Mouse (Mus musculus): ENCODE measurements around the gene Grin1. TPM values are rescaled to one million over a fixed set of nuclear protein-coding genes. Genes with fewer than 3 reads are reported as not detected.
A peak's percentile ranks its signal among the peaks of the same experiment; 100 is the strongest.

Gene Grin1
- polyA plus RNA-seq, 1 experiment from 2014 or later: 0.71 TPM

GRCm38 (mm10) chr2:25310180-25310579, 8.8 kb downstream of the Grin1 start:
- H3K27me3 ChIP-seq: peaks cover 97% of the 10 kb centered on the region
- 54% methylated on average over 10 of the region's 10 CpGs for WGBS
- H3K9me3 ChIP-seq (replicated peaks): no peaks in the 10 kb centered on the region
- no peaks in the 10 kb centered on the region for H3K36me3 ChIP-seq
- no peak overlapping the region for H3K27ac ChIP-seq
- H3K4me3 ChIP-seq (replicated peaks): no peak overlapping the region
- H3K4me2 ChIP-seq: no peak overlapping the region
- no peak for ATAC-seq (replicated peaks; ENCODE audit: low FRiP score)
- peaks cover 6% of the 10 kb centered on the region for H3K4me1 ChIP-seq
- no peak overlapping the region for H3K9ac ChIP-seq

DNA sequence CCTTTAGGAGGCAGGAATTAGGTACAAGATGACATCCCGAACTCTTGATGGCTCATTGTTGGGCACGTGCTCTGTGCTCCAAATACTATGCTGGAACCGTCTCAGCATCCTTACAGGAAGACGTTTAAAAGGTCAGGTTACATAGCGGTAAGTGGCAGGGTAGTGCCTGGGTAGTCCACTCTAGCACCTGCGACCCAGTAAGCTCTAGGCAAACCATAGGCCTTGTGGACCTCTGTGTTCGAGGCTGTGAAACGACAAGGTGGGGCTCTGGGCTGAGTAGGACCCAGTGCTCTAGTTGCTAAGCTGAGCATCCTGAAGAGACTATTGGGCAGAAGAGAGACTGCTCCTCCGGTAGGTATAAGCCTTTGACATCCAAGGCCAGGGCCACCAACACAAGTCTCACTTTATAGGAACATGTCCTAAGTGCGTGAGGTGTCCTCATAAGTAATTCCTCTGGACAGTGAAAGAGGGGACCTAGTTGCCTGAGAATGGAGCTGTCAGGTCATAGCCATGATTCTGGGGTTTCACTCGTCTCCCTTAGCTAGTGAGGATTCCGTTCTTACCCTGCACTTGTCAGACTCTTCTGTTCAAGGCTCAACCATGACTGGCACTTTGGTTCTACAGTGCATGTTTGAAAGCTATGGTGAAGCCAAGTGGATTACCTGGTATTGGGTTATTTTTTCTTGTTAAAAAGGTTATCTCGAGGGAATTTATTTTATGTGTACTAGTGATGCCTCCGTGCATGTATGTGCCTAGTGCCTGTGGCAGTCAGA, 13.2 kb downstream of the Grin1 start:
- ATAC-seq (replicated peaks; ENCODE audit: low FRiP score): no peak
- no peak overlapping the region for H3K27ac ChIP-seq
- WGBS: 48% methylated on average over 14 of the region's 14 CpGs
- H3K27me3 ChIP-seq: peaks cover 77% of the 10 kb centered on the region
- H3K36me3 ChIP-seq: no peaks in the 10 kb centered on the region
- H3K4me2 ChIP-seq: peak overlapping the region; percentile 69
- H3K9me3 ChIP-seq (replicated peaks): no peaks in the 10 kb centered on the region
- peaks cover 11% of the 10 kb centered on the region for H3K4me1 ChIP-seq
- peak overlapping the region; percentile 46 for H3K4me3 ChIP-seq (replicated peaks)
- H3K9ac ChIP-seq: no peak overlapping the region

GRCm38 (mm10) chr2:25304657-25305541, 14.1 kb downstream of the Grin1 start:
- peak overlapping the region; percentile 69 for H3K4me2 ChIP-seq
- peak overlapping the region; percentile 46 for H3K4me3 ChIP-seq (replicated peaks)
- peaks cover 68% of the 10 kb centered on the region for H3K27me3 ChIP-seq
- WGBS: 2% methylated on average over 44 of the region's 45 CpGs
- no peaks in the 10 kb centered on the region for H3K9me3 ChIP-seq (replicated peaks)
- H3K36me3 ChIP-seq: no peaks in the 10 kb centered on the region
- ATAC-seq (replicated peaks; ENCODE audit: low FRiP score): no peak; the same call in 1 of the 2 replicates
- H3K27ac ChIP-seq: no peak overlapping the region
- peaks cover 11% of the 10 kb centered on the region for H3K4me1 ChIP-seq
- H3K9ac ChIP-seq: no peak overlapping the region

- Histone ChIP-seq H3K4me1 (peaks cover 11% of the 10 kb centered on the region), H3K9me3 (replicated peaks) (no peaks in the 10 kb centered on the region), H3K9ac (no peak overlapping the region), H3K27me3 (peaks cover 61% of the 10 kb centered on the region), H3K4me2 (peak overlapping the region; percentile 69), H3K4me3 (replicated peaks) (peak overlapping the region; percentile 46), H3K27ac (no peak overlapping the region), H3K36me3 (no peaks in the 10 kb centered on the region)
- no peak for ATAC-seq (replicated peaks; ENCODE audit: low FRiP score)
- WGBS: 76% methylated on average over 7 of the region's 7 CpGs
Measured at GRCm38 (mm10) chr2:25303931-25304656, 14.9 kb downstream of the Grin1 start.

DNA sequence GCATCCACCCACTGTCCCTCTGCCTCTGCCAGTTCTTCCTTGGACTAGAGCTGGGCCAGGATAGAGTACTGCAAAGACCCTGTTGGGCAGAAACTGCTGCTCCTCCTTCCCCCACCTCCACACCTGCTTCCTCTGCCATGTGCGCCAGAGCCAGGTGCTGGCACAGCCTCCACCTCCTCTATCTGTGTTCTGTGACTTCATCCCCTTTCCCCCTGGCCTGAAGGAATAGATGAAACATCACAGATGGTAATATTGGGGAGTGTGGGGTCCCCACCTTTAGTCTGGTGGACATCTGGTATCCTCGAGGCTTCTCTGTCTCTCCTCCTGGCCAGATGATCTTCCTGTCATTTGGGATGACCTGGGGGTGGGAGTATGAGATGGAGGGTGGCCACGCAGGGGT, 15.5 kb downstream of the Grin1 start:
- Histone ChIP-seq H3K27ac (no peak overlapping the region), H3K4me1 (peaks cover 11% of the 10 kb centered on the region), H3K27me3 (peaks cover 54% of the 10 kb centered on the region), H3K9ac (no peak overlapping the region), H3K4me2 (no peak overlapping the region), H3K4me3 (replicated peaks) (no peak overlapping the region), H3K36me3 (no peaks in the 10 kb centered on the region), H3K9me3 (replicated peaks) (no peaks in the 10 kb centered on the region)
- whole genome bisulfite sequencing: 77% methylated on average over 3 of the region's 3 CpGs
- no peak for ATAC-seq (replicated peaks; ENCODE audit: low FRiP score)

GRCm38 (mm10) chr2:25298046-25298445, 20.9 kb downstream of the Grin1 start:
- H3K9ac ChIP-seq: no peak overlapping the region
- no peak overlapping the region for H3K27ac ChIP-seq
- peaks cover 45% of the 10 kb centered on the region for H3K27me3 ChIP-seq
- H3K4me1 ChIP-seq: no peaks in the 10 kb centered on the region
- no peak for ATAC-seq (replicated peaks; ENCODE audit: low FRiP score)
- H3K4me3 ChIP-seq (replicated peaks): no peak overlapping the region
- 79% methylated on average over 10 of the region's 10 CpGs for WGBS
- H3K4me2 ChIP-seq: no peak overlapping the region
- no peaks in the 10 kb centered on the region for H3K9me3 ChIP-seq (replicated peaks)
- no peaks in the 10 kb centered on the region for H3K36me3 ChIP-seq

DNA sequence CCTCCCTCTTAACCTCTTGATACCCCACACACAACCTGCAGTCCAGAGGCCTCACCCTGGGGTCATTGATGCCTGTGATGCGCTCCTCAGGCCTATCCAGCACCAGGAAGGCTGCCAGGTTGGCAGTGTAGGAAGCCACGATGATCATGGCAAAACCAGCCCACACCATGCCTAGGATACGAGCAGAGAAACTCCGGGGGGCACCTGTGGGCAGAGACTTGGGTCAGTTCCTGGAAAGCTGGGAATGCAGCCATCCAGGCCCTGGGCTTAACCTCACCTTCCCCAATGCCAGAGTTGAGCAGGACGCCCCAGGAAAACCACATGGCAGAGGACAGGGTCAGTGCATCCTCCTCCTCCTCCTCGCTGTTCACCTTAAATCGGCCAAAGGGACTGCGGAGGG, 21.9 kb downstream of the Grin1 start:
- no peaks in the 10 kb centered on the region for H3K9me3 ChIP-seq (replicated peaks)
- ATAC-seq (replicated peaks; ENCODE audit: low FRiP score): no peak
- H3K4me3 ChIP-seq (replicated peaks): no peak overlapping the region
- WGBS: 72% methylated on average over 8 of the region's 8 CpGs
- H3K4me2 ChIP-seq: no peak overlapping the region
- peaks cover 52% of the 10 kb centered on the region for H3K27me3 ChIP-seq
- no peak overlapping the region for H3K9ac ChIP-seq
- no peaks in the 10 kb centered on the region for H3K36me3 ChIP-seq
- H3K4me1 ChIP-seq: peaks cover 8% of the 10 kb centered on the region
- H3K27ac ChIP-seq: no peak overlapping the region

GRCm38 (mm10) chr2:25293706-25294105, 25.3 kb downstream of the Grin1 start:
- Histone ChIP-seq H3K4me3 (replicated peaks) (no peak overlapping the region), H3K9me3 (replicated peaks) (no peaks in the 10 kb centered on the region), H3K27me3 (peaks cover 83% of the 10 kb centered on the region), H3K9ac (no peak overlapping the region), H3K4me2 (no peak overlapping the region), H3K36me3 (no peaks in the 10 kb centered on the region), H3K27ac (no peak overlapping the region), H3K4me1 (peaks cover 30% of the 10 kb centered on the region)
- 71% methylated on average over 9 of the region's 9 CpGs for WGBS
- ATAC-seq (replicated peaks; ENCODE audit: low FRiP score): no peak

DNA sequence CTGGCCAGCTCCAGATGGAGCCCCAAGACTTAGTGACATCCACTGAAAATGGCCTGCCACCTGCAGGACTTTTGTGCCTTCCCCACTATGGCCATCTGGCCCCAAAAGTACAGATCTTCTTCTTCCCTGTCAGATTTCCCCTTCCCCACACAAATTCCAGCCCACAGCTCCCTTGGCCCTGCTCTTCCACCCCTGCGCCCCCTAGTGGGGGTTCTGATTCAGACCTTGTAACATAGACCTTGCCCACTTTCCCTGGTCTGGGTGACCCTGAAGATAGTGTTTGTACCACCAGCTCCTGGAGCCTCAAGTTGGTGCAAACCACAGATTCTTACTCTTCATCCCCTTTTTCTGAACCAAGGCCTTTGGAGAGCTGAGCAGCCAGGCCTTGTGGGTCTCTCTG, 26.1 kb downstream of the Grin1 start:
- Histone ChIP-seq H3K4me3 (replicated peaks) (no peak overlapping the region), H3K27ac (no peak overlapping the region), H3K4me2 (peak overlapping the region; percentile 61; the same call in 1 of the 2 replicates), H3K27me3 (peaks cover 91% of the 10 kb centered on the region), H3K9ac (0 out of 2 replicates have a peak overlapping the region, but pooled peaks have one; percentile 17), H3K36me3 (no peaks in the 10 kb centered on the region), H3K9me3 (replicated peaks) (no peaks in the 10 kb centered on the region), H3K4me1 (peaks cover 30% of the 10 kb centered on the region)
- WGBS: 5% methylated on average over 1 of the region's 1 CpGs
- no peak for ATAC-seq (replicated peaks; ENCODE audit: low FRiP score)

GRCm38 (mm10) chr2:25292054-25292544, 26.9 kb downstream of the Grin1 start:
- peaks cover 89% of the 10 kb centered on the region for H3K27me3 ChIP-seq
- H3K27ac ChIP-seq: no peak overlapping the region
- peak; percentile 23; the same call in 1 of the 2 replicates for ATAC-seq (replicated peaks; ENCODE audit: low FRiP score)
- H3K9me3 ChIP-seq (replicated peaks): no peaks in the 10 kb centered on the region
- 0 out of 2 replicates have a peak overlapping the region, but pooled peaks have one; percentile 17 for H3K9ac ChIP-seq
- 2% methylated on average over 40 of the region's 43 CpGs for WGBS
- H3K4me1 ChIP-seq: peaks cover 30% of the 10 kb centered on the region
- H3K36me3 ChIP-seq: no peaks in the 10 kb centered on the region
- peak overlapping the region; percentile 40 for H3K4me3 ChIP-seq (replicated peaks)
- H3K4me2 ChIP-seq: peak overlapping the region; percentile 61

DNA sequence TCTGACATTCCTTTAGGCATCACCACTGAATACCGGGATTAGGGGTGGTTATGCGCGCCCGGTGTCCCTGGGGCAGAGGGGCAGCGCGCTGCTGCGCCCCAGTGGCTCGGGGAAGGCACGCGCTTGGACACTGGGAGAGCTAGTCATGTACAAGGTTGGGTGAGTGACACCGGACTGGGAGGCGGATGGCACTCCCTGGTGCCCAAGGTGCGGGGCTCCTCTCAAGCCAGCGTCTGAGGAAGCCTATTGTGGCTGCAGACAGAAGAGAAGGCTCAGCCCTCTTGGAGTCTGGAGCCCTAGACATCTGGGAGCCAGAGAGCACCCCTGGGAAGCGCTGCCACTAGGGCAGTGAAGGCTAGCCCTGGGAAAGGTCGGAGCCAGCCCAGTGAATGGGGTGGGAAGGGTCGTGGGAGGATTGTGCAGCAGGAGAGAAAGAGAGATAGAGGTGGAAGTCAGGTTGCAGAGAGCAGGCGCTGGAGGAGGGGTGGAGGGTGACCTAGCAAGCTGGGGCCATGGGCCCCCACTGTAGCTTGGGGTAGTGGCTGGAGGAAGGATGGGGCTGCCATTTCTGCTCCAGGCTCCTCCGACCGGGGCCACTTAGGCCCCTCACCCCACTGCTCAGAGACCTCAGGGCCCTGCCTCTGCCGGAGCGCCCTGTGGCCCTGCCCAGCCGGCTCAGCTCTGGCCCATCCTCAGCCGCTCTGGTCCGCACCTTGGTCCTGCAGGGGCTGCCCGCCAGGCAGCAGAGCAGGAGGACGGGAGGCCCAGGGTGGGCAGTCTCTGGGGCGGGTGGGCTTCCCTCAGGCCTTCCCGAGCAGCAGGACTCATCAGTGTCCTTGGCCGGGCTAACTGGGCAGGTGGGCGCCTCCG, 27.6 kb downstream of the Grin1 start:
- H3K27me3 ChIP-seq: peaks cover 83% of the 10 kb centered on the region
- no peak overlapping the region for H3K9ac ChIP-seq
- peaks cover under 1% of the 10 kb centered on the region; the same call in 1 of the 2 replicates for H3K36me3 ChIP-seq
- ATAC-seq (replicated peaks; ENCODE audit: low FRiP score): 0 out of 2 replicates have a peak, but pooled peaks have one; percentile 16
- H3K27ac ChIP-seq: no peak overlapping the region
- WGBS: 5% methylated on average over 32 of the region's 32 CpGs
- peaks cover 30% of the 10 kb centered on the region for H3K4me1 ChIP-seq
- H3K4me2 ChIP-seq: peak overlapping the region; percentile 61
- no peaks in the 10 kb centered on the region for H3K9me3 ChIP-seq (replicated peaks)
- H3K4me3 ChIP-seq (replicated peaks): peak overlapping the region; percentile 40
